Mouse (Mus musculus) lung, embryonic 15.5 days (tissue): Measurements from ENCODE around the gene Adamts17. TPM values are rescaled to one million over a fixed set of nuclear protein-coding genes. Genes with fewer than 3 reads are reported as not detected.

ENCODE experiments used
- ATAC-seq: fragments of 200-750 bp; cut with Nextera tagmentation; 2 replicates; pipeline ENCODE4 v1.8.0; 2017; ENCODE audit warnings: moderate number of reproducible peaks, borderline replicate concordance; ENCODE audit not compliant: low FRiP score, low TSS enrichment; ENCODE audit errors: extremely low read depth
- H3K27ac ChIP-seq: fragments of 300-500 bp; sonication (generic); 2 replicates; pipeline ENCODE4 v1.5.1; 2015; ENCODE audit warnings: moderate library complexity, mild to moderate bottlenecking, inconsistent platforms
- H3K27me3 ChIP-seq: fragments of 300-500 bp; sonication (generic); 2 replicates; pipeline ENCODE4 v1.6.1; 2015; ENCODE audit warnings: inconsistent platforms
- H3K36me3 ChIP-seq: fragments of 300-500 bp; sonication (generic); 2 replicates; pipeline ENCODE4 v1.6.1; 2015; ENCODE audit warnings: inconsistent platforms
- H3K4me1 ChIP-seq: fragments of 300-500 bp; sonication (generic); 2 replicates; pipeline ENCODE4 v1.6.1; 2015; ENCODE audit warnings: inconsistent platforms
- H3K4me2 ChIP-seq: fragments of 300-500 bp; sonication (generic); 2 replicates; pipeline ENCODE4 v1.6.1; 2015; ENCODE audit warnings: inconsistent platforms, mild to moderate bottlenecking, moderate library complexity
- H3K4me3 ChIP-seq: fragments of 300-500 bp; sonication (generic); 2 replicates; pipeline ENCODE4 v1.5.1; 2015; ENCODE audit warnings: mild to moderate bottlenecking, inconsistent platforms
- H3K9ac ChIP-seq: fragments of 300-500 bp; sonication (generic); 2 replicates; pipeline ENCODE4 v1.6.1; 2015; ENCODE audit warnings: inconsistent platforms
- H3K9me3 ChIP-seq: fragments of 300-500 bp; sonication (generic); 2 replicates; pipeline ENCODE4 v1.6.1; 2016; ENCODE audit warnings: inconsistent platforms
- WGBS: fragments of 180-500 bp; shearing (Covaris S2); methylation state at CpG from one replicate; pipeline ENCODE4 v1.1.7; 2015; 5-methylcytosine and 5-hydroxymethylcytosine counted together
- polyA plus RNA-seq: library from polyadenylated mRNA; unstranded; fragments of >200 nt; fragmentation: Nextera tagmentation; extraction: Ambion mirVana; gene quantifications from 2 replicates; pipeline ENCODE4 v1.2.1, GENCODE M21; 2015

Gene Adamts17
- polyA plus RNA-seq, 1 experiment from 2014 or later = 13.2 TPM

DNA sequence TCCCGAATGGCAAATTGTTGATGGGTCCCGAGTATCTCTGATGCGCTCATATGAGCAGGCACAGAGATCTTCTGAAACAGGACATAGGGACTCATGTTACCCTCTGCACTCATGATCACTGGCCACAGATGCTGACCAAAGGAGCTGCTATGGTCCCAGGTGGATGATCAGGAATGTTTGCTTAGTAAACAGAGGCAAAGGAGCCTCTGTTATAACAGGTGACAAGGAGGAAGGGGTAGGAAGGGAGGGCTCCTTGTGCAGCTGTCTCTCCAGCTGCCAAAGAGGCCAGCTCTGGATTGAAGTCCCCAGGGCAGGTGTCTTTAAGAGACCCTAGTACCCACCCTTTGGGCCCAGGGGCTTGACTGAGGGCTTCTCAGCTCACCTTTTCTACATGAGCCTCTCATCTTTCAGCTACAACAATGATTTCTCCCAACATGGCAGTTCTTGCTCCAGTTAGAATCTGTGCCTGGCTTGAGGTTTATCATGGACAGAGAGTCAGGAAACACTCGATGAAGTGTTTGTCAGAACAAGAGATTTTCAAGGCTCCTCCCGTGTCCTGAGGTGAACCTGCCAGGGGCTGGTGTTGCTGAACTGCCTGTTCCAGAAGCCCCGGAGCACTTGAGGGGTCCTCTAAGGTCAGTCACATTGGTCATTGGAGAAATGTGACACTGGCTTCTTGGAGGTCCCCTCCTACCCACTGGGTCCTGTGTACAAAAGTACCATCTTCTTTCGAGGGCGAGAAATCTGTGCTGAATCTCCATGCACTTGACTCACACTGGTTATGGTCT lies 120.9 kb downstream of the Adamts17 start:
- H3K27me3 ChIP-seq = no peaks in the 10 kb centered on the region
- H3K36me3 ChIP-seq = no peaks in the 10 kb centered on the region
- H3K9me3 ChIP-seq = no peaks in the 10 kb centered on the region
- 58% methylated on average over 8 of the region's 8 CpGs for WGBS
- H3K4me1 ChIP-seq = peaks cover 30% of the 10 kb centered on the region
- H3K27ac ChIP-seq = no peak overlapping the region
- no peak overlapping the region for H3K4me2 ChIP-seq
- no peak for ATAC-seq
- H3K4me3 ChIP-seq = no peak overlapping the region
- H3K9ac ChIP-seq = no peak overlapping the region

GRCm38 (mm10) chr7:66962736-66963135 lies 123.2 kb downstream of the Adamts17 start:
- H3K4me3 ChIP-seq = no peak overlapping the region
- WGBS = 76% methylated on average over 10 of the region's 10 CpGs
- H3K4me1 ChIP-seq = peaks cover 39% of the 10 kb centered on the region
- no peak overlapping the region for H3K27ac ChIP-seq
- no peak overlapping the region for H3K9ac ChIP-seq
- no peak for ATAC-seq
- H3K4me2 ChIP-seq = no peak overlapping the region
- no peaks in the 10 kb centered on the region for H3K36me3 ChIP-seq
- H3K27me3 ChIP-seq = no peaks in the 10 kb centered on the region
- H3K9me3 ChIP-seq = no peaks in the 10 kb centered on the region

DNA sequence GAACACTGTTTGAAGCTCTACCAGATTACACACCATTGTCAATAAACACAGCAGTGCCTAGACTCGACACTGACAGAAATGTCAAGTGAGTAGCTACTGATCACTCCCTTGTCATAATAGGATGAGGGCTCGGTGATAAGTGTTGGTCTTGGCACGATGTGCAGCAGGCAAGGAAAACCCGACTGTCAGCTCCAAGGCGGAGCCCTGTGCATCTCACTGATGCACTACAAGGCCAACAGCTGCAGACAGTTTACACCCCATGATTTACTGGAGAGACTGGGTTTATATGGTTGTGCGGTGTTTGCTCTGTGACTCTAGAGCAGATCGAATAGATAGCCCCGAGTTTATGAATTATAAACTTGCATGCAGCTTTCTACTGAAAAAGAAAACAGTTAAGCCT lies 124.0 kb downstream of the Adamts17 start:
- Histone ChIP-seq H3K4me3 (no peak overlapping the region), H3K9ac (no peak overlapping the region), H3K36me3 (no peaks in the 10 kb centered on the region), H3K9me3 (no peaks in the 10 kb centered on the region), H3K4me1 (peaks cover 47% of the 10 kb centered on the region), H3K4me2 (no peak overlapping the region), H3K27ac (no peak overlapping the region; the same call in 1 of the 2 replicates), H3K27me3 (no peaks in the 10 kb centered on the region)
- 30% methylated on average over 8 of the region's 8 CpGs for WGBS
- peak; percentile 13; the same call in 1 of the 2 replicates for ATAC-seq

DNA sequence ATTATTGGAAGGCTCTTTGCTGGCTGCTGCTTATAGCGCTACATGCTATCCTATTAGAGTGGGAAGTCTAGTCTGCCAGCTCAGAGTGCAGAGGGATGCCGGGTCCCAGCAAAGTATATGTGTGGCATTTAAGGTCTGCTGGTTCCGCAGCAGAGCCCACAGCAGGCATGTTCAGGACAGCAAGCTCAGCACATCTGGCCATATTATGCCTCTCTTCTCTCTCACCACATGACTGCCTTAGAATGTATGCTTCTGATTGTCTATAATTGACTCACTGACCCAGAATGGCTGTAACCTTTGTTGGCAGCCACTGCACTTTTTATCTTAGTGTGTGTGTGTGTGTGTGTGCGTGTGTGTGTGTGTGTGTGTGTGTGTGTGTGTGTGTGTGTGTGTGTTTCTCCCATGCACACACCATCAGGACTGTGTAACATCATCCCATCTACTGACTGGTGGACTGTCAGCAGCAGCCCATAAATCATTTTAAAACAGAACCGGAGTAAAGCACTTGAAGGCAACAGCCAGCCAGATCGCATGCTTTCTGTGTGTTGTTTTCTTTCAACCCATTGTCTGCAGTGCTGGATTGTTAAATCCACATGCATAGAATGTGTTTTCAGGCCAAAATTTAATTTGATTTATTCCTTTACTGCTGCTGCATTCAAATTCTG lies 127.1 kb downstream of the Adamts17 start:
- Histone ChIP-seq H3K27me3 (no peaks in the 10 kb centered on the region), H3K36me3 (no peaks in the 10 kb centered on the region), H3K9me3 (no peaks in the 10 kb centered on the region), H3K4me3 (no peak overlapping the region), H3K9ac (no peak overlapping the region), H3K27ac (peak overlapping the region; percentile 79), H3K4me1 (peaks cover 51% of the 10 kb centered on the region), H3K4me2 (no peak overlapping the region)
- peak; percentile 78 for ATAC-seq
- 42% methylated on average over 6 of the region's 6 CpGs for WGBS

- peak; percentile 27; the same call in 1 of the 2 replicates for ATAC-seq
- H3K27ac ChIP-seq = peak overlapping the region; percentile 79
- WGBS = 58% methylated on average over 8 of the region's 8 CpGs
Measured at GRCm38 (mm10) chr7:66967206-66967919, 127.8 kb downstream of the Adamts17 start.

DNA sequence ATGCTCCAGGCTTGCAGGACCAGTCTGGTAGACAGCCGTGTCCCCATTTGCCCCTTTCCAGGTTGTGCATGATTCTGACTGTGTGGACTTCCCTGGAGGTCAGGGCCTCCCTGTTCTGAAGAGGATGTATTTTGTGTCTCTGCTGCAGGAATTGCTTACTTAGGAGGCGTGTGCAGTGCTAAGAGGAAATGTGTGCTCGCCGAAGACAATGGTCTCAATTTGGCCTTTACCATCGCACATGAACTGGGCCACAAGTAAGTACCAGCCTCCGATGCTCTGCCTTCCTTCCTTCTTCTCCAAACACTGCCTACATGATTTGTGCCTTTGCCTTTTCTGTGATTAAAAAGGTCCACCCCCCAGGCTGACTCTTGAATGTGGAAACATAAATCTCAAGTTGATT lies 129.1 kb downstream of the Adamts17 start:
- ATAC-seq = no peak
- 61% methylated on average over 6 of the region's 6 CpGs for WGBS
- Histone ChIP-seq H3K27ac (0 out of 2 replicates have a peak overlapping the region, but pooled peaks have one; percentile 22), H3K4me2 (no peak overlapping the region), H3K27me3 (no peaks in the 10 kb centered on the region), H3K9me3 (no peaks in the 10 kb centered on the region), H3K4me1 (peaks cover 47% of the 10 kb centered on the region), H3K9ac (no peak overlapping the region), H3K4me3 (no peak overlapping the region), H3K36me3 (no peaks in the 10 kb centered on the region)

More at GRCm38 (mm10) chr7:66967206-66967919, 127.8 kb downstream of the Adamts17 start:
- Histone ChIP-seq H3K9me3 (no peaks in the 10 kb centered on the region), H3K4me1 (peaks cover 51% of the 10 kb centered on the region), H3K9ac (no peak overlapping the region), H3K4me2 (no peak overlapping the region), H3K27me3 (no peaks in the 10 kb centered on the region), H3K4me3 (no peak overlapping the region), H3K36me3 (no peaks in the 10 kb centered on the region)

- Histone ChIP-seq H3K36me3 (no peaks in the 10 kb centered on the region), H3K27ac (peak overlapping the region; percentile 22; the same call in 1 of the 2 replicates), H3K4me1 (peaks cover 42% of the 10 kb centered on the region), H3K4me2 (no peak overlapping the region), H3K4me3 (no peak overlapping the region), H3K27me3 (no peaks in the 10 kb centered on the region), H3K9me3 (no peaks in the 10 kb centered on the region), H3K9ac (no peak overlapping the region)
- 46% methylated on average over 2 of the region's 2 CpGs for WGBS
- ATAC-seq = no peak
Measured at GRCm38 (mm10) chr7:66969199-66969598, 129.7 kb downstream of the Adamts17 start.

DNA sequence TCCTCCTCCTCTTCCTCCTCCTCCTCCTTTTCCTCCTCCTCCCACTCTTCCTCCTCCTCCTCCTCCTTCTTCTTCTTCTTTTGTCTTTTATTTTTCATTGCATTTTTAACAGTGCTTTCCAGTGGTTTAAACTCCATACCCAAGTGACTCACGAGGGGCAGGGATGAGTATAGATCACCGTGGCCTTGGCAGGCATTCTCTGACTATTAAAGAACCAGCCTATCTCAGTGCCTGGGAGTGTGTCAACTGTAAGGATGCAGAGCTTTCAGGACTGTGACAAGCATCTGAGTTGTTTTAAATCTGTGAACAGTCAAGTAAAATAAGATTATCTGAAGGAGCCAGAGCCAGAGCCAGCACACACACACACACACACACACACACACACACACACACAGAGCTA lies 130.7 kb downstream of the Adamts17 start:
- Histone ChIP-seq H3K36me3 (no peaks in the 10 kb centered on the region), H3K27ac (no peak overlapping the region), H3K9ac (no peak overlapping the region), H3K27me3 (no peaks in the 10 kb centered on the region), H3K4me2 (no peak overlapping the region), H3K9me3 (no peaks in the 10 kb centered on the region), H3K4me3 (no peak overlapping the region), H3K4me1 (peaks cover 36% of the 10 kb centered on the region)
- WGBS = 59% methylated on average over 2 of the region's 2 CpGs
- ATAC-seq = no peak

DNA sequence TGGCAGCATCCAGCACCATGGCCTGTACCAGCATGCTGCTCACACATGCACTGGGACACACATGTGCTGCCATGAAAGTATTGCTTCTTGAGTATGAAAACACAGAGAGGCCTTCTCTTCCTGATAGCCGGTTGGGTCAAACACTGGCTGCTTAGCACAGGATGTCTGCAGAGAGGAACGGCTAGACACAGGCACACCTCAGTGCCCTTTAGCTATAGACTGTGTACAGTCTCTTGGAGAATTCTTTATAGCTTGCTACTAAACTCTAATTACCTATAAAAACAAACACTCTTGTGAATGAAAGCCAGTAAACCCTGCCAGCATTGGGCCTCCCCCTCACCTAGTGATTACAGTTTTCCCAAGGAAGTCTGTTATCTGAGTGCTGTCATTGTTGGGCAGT lies 131.4 kb downstream of the Adamts17 start:
- H3K9ac ChIP-seq = no peak overlapping the region
- H3K4me2 ChIP-seq = no peak overlapping the region
- WGBS = 33% methylated on average over 2 of the region's 2 CpGs
- H3K4me1 ChIP-seq = peaks cover 35% of the 10 kb centered on the region
- H3K9me3 ChIP-seq = no peaks in the 10 kb centered on the region
- ATAC-seq = no peak
- no peak overlapping the region for H3K27ac ChIP-seq
- H3K36me3 ChIP-seq = no peaks in the 10 kb centered on the region
- H3K27me3 ChIP-seq = no peaks in the 10 kb centered on the region
- H3K4me3 ChIP-seq = no peak overlapping the region

DNA sequence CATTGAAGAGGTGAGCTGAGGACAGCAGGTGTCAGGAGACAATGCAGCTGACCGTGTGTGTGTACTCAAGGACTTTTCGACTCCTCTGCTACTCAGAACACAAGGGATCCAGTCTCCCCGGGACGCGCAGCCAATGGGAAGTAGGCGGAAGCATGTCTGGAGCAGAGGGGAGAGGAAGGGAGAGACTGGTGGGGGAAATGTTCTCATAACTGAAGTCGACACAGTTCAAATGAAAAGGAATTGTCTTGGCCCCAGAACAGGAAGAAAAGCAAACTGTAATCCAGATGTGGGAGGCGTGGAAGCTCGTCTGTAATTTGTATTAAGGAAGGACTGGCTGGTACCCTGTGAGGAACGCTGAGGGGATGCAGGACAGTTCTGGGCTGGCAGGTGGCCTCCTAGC lies 135.3 kb downstream of the Adamts17 start:
- H3K27me3 ChIP-seq = no peaks in the 10 kb centered on the region
- WGBS = 47% methylated on average over 10 of the region's 10 CpGs
- H3K9ac ChIP-seq = no peak overlapping the region
- H3K4me1 ChIP-seq = no peaks in the 10 kb centered on the region
- no peak for ATAC-seq
- no peaks in the 10 kb centered on the region for H3K36me3 ChIP-seq
- no peak overlapping the region for H3K4me3 ChIP-seq
- no peak overlapping the region for H3K4me2 ChIP-seq
- H3K9me3 ChIP-seq = no peaks in the 10 kb centered on the region
- H3K27ac ChIP-seq = no peak overlapping the region

DNA sequence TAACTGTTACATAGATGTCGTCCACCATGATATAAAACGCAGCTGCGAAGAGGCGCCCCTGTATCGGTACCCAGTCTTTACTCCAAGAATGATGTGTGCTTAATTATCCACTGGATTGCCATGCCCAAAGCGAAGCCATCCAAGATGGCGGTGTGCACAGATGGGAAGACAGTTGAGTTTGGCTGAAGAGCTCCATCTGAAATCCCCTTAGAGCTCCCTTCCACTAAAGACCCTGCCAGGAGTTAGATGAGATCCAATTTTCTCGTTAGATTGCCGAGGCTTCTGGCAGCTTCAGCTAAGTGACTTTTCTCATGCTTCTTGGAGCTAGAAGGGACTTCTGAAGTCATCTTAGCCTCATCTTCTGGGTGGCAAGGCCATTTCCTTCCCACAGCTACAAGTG lies 136.8 kb downstream of the Adamts17 start:
- 94% methylated on average over 9 of the region's 9 CpGs for WGBS
- H3K4me2 ChIP-seq = no peak overlapping the region
- no peak for ATAC-seq
- no peaks in the 10 kb centered on the region for H3K4me1 ChIP-seq
- no peak overlapping the region for H3K9ac ChIP-seq
- H3K27ac ChIP-seq = no peak overlapping the region
- H3K36me3 ChIP-seq = no peaks in the 10 kb centered on the region
- H3K4me3 ChIP-seq = no peak overlapping the region
- H3K9me3 ChIP-seq = no peaks in the 10 kb centered on the region
- H3K27me3 ChIP-seq = no peaks in the 10 kb centered on the region

GRCm38 (mm10) chr7:66981591-66981990 lies 142.1 kb downstream of the Adamts17 start:
- Histone ChIP-seq H3K4me2 (no peak overlapping the region), H3K36me3 (no peaks in the 10 kb centered on the region; the same call in 1 of the 2 replicates), H3K27ac (no peak overlapping the region), H3K4me1 (no peaks in the 10 kb centered on the region), H3K27me3 (no peaks in the 10 kb centered on the region), H3K4me3 (no peak overlapping the region), H3K9ac (no peak overlapping the region), H3K9me3 (no peaks in the 10 kb centered on the region)
- no peak for ATAC-seq
- WGBS = 84% methylated on average over 6 of the region's 6 CpGs
